Mouse (Mus musculus) thymus, postnatal 10 days (tissue): ENCODE measurements around the gene Nfe2l1.
"Not testable (repeated sequence)": the region's sequence is repeated elsewhere in the genome, so short reads cannot be mapped to it uniquely, and the experiment has no call there.

Source experiments
- DNase-seq, 2 experiments: peaks; one replicate each; pipeline ENCODE4 v3.0.0; 2021; ENCODE audit warnings: low spot score in 2 of 2

The Nfe2l1 gene

DNA sequence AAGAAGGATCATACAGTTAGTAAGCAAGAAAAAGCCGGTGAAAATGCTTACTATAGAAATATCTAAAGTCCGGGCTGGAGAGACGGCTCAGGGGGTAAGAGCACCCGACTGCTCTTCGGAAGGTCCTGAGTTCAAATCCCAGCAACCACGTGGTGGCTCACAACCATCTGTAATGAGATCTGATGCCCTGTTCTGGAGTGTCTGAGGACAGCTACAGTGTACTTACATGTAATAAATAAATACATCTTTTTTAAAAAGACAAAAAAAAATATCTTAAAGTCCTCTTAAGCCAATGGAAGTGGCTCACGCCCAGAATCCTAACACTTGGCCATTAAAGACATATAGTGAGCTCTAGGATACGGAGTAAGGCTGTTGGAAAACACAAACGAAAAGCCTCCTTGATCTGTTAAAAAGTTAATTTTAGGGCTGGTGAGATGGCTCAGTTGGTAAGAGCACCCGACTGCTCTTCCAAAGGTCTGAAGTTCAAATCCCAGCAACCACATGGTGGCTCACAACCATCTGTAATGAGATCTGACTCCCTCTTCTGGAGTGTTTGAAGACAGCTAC lies 51.6 kb downstream of the Nfe2l1 start:
- DNase-seq = not testable (repeated sequence)

DNA sequence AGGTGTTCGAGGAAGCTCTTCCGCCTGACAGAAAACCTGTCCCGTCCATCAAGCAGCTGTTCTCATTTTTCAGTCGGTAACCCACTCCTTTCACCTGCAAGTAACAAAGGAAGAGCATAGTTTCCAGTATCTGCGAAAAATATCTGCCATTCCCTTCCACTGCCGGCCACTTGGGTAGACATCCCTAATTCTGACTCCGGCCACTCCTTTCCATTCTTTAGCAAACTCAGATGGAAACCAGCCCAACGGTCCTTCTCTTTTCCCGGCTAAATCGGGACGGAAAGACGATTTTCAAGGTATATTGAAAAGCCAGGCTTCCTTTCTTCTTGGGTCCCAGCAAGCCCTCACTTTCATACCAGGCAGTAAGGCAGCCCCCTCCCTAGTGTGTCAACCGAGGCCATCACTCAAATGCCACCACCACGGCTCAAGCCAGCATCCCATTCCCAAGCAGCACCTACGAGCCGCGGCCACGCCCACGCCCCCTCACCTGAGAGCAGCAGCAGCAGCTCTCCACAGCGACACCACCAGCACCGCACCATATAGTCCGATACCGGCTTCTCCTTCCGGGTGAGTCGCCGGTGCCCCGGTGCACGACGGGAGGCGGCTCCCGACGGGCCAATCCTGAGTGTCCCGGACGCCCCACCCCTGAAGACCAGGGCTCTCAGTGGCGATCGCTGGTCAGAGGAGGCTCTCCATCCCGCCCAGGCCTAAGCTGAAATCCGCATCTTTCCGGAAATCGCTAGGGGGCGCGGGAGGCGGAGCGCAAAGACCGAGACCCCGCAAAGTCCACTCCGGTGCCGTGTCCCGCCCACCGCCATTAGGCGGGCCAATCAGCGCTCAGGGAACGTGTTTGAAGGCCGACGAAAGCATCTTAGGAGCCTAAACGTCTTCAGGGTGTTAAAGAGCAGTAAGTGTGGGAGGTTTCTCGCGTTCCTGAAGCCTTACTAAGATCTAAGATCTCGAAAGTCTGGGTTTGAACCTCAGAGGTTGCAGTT lies 52.5 kb downstream of the Nfe2l1 start, which contains the start of gene Snx11:
TSS of gene Snx11 (minus strand) at position 592 of the 995 bp plus-strand sequence.
- peak; percentile 95 to 97 for DNase-seq

DNA sequence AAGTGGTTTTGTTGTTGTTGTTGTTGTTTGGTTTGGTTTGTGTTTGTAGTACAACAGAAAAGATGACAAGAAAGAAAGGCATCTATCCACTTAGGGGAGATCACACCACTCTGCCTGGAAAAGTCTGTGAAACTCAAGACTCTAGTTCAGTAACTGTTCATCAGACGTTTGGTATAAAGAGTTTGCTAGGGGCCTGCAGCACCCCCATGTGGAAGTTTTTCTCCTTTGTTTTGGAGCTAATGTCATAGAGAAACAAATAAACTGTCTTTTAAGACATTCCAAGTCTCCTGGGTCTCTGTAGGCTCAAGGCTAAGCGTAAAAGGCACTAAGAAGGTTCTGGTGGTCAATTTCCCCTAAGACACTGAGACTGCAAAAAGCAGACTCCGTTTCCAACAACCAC lies 53.7 kb downstream of the Nfe2l1 start:
- DNase-seq = no peak

- DNase-seq = no peak
These were observed 54.1 kb downstream of the Nfe2l1 start for GRCm38 (mm10) chr11:96775665-96776064.

- no peak for DNase-seq
These were observed 54.7 kb downstream of the Nfe2l1 start for GRCm38 (mm10) chr11:96775063-96775462.

- no peak for DNase-seq
These were observed 55.2 kb downstream of the Nfe2l1 start for GRCm38 (mm10) chr11:96774536-96774935.

DNA sequence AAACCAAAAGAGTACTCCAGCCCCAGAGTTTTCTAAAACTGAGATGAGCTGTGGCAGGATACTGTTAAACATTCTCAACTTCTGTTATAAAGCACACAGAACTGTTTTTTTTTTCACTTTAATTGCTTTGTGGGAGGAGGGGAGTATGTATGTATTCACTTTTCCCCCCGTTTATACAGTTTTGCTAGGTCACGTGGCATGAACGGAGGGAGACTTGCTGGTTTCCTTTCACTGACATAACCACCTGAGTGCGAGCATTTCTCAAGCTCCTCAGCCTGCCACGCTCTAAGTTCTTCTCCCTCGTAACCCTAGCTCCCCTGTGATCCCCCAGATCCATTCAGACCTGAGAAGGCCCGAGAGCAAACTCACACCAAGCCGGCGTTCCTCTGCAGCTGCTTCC lies 57.4 kb downstream of the Nfe2l1 start:
- DNase-seq = no peak

GRCm38 (mm10) chr11:96771274-96771975 lies 58.3 kb downstream of the Nfe2l1 start:
- DNase-seq = no peak

GRCm38 (mm10) chr11:96768240-96768639 lies 61.5 kb downstream of the Nfe2l1 start:
- no peak for DNase-seq
